Mouse (Mus musculus): ENCODE results near the gene Myom1. TPM values are rescaled to one million over a fixed set of nuclear protein-coding genes. Genes with fewer than 3 reads are reported as not detected.

Gene Myom1
- total and polyA plus RNA-seq, 2 experiments from 2014 or later = 0.60 to 1.2 TPM

DNA sequence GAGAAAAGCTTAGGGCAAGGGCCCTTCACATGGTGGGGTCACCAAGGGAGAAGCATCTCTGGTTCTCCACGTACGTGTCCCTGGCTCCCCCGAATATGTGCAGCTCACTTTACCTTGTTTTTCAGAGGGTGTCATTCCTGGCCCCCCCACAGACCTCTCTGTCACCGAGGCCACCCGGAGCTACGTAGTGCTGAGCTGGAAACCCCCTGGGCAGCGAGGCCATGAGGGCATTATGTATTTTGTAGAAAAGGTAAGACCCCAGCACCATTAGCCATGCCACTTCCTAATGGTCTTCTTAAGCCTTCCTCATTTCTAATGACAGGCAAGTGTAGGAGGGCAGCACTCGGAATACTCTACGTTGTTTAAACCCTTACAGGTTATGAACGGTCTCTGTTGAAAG lies 69.5 kb downstream of the Myom1 start:
- Histone ChIP-seq H3K4me2 (ENCODE audit: low read depth, low read length, poor library complexity, severe bottlenecking) (no peak overlapping the region), H3K4me1 (ENCODE audit: insufficient read depth, low read length) (no peaks in the 10 kb centered on the region), H3K36me3 (ENCODE audit: insufficient read depth, low read length) (no peaks in the 10 kb centered on the region), H3K27me3 (ENCODE audit: insufficient read depth, low read length) (no peaks in the 10 kb centered on the region), H3K9me3 (ENCODE audit: low read length) (no peaks in the 10 kb centered on the region), H3K27ac (ENCODE audit: low read depth, low read length) (no peak overlapping the region), H3K9ac (replicated peaks; ENCODE audit: low read length, poor library complexity, severe bottlenecking) (no peak overlapping the region), H3K4me3 (ENCODE audit: low read depth, low read length) (no peak overlapping the region)
- whole genome bisulfite sequencing = 92% methylated on average over 10 of the region's 10 CpGs
- DNase-seq (ENCODE audit: low spot score) (no peak), ATAC-seq (ENCODE audit: low FRiP score) (no peak)
- no peak for TF ChIP-seq CTCF (IDR thresholded peaks at IDR 0.05)

DNA sequence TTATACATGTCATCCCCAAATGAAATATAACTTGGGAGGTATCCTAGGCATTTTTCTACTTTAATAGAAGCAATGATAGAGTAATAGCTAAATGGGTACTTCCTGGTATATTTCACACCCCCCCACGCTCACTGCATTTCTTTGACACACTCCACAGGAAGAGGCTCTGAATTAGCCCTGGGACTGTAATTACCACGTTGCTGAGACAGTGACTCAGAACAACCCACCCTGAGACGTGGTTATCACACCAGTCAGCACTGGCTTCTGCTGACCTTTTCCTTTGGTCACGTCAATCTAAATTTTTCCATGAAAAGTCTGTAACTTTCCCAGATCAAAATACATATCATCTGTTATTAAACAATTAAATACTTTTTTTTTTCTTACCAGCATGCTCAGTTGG lies 72.0 kb downstream of the Myom1 start:
- H3K27me3 ChIP-seq (ENCODE audit: insufficient read depth, low read length) = no peaks in the 10 kb centered on the region
- ATAC-seq (ENCODE audit: low FRiP score) = no peak
- no peak for TF ChIP-seq CTCF (IDR thresholded peaks at IDR 0.05)
- WGBS = 74% methylated on average over 4 of the region's 4 CpGs
- no peak overlapping the region for H3K27ac ChIP-seq (ENCODE audit: low read depth, low read length)
- H3K9ac ChIP-seq (replicated peaks; ENCODE audit: low read length, poor library complexity, severe bottlenecking) = no peak overlapping the region
- H3K9me3 ChIP-seq (ENCODE audit: low read length) = no peaks in the 10 kb centered on the region
- DNase-seq (ENCODE audit: low spot score) = no peak
- no peaks in the 10 kb centered on the region for H3K36me3 ChIP-seq (ENCODE audit: insufficient read depth, low read length)
- no peaks in the 10 kb centered on the region for H3K4me1 ChIP-seq (ENCODE audit: insufficient read depth, low read length)
- H3K4me3 ChIP-seq (ENCODE audit: low read depth, low read length) = no peak overlapping the region
- H3K4me2 ChIP-seq (ENCODE audit: low read depth, low read length, poor library complexity, severe bottlenecking) = no peak overlapping the region

DNA sequence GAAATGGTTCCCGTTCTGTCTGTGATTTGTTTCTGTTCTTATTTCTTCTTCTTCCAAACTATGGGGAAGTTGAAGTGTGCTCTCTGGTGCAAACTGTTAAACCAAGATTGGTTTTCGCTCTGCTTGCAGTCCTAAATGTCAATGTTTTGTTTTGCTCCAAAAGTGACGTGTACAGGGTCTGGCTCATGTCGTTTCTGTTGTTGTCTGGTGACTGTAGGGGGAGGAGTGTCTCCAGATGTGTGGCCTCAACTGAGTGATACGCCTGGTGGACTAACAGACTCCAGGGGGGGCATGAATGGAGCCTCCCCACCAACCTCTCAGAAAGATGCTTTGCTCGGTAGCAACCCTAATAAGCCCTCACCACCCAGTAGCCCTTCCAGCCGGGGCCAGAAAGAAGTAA lies 79.6 kb downstream of the Myom1 start:
- Histone ChIP-seq H3K36me3 (ENCODE audit: insufficient read depth, low read length) (no peaks in the 10 kb centered on the region), H3K9ac (replicated peaks; ENCODE audit: low read length, poor library complexity, severe bottlenecking) (no peak overlapping the region), H3K4me2 (ENCODE audit: low read depth, low read length, poor library complexity, severe bottlenecking) (no peak overlapping the region), H3K4me1 (ENCODE audit: insufficient read depth, low read length) (no peaks in the 10 kb centered on the region), H3K27me3 (ENCODE audit: insufficient read depth, low read length) (no peaks in the 10 kb centered on the region), H3K4me3 (ENCODE audit: low read depth, low read length) (no peak overlapping the region), H3K27ac (ENCODE audit: low read depth, low read length) (no peak overlapping the region), H3K9me3 (ENCODE audit: low read length) (no peaks in the 10 kb centered on the region)
- no peak for DNase-seq (ENCODE audit: low spot score)
- no peak for ATAC-seq (ENCODE audit: low FRiP score)
- no peak for TF ChIP-seq CTCF (IDR thresholded peaks at IDR 0.05)
- 70% methylated on average over 7 of the region's 7 CpGs for WGBS

DNA sequence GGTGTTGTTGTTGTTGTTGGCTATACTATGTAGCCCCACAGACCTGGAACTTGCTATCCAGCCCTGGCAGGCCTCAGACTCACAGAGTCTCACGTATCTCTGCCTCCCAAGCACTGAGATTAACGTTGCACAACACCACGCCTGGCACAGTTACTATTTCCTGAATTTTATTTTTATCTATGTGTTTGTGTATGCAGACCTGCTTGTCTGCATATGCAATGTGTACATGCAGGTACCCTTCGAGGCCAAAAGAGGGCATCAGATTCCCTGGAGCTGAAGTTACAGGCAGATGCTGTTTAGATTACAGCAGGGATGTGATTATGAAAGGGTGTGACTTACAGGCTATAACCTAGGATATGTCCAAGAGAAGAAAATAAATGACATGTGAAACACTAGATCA lies 84.5 kb downstream of the Myom1 start:
- no peak for DNase-seq (ENCODE audit: low spot score)
- 93% methylated on average over 4 of the region's 4 CpGs for WGBS

DNA sequence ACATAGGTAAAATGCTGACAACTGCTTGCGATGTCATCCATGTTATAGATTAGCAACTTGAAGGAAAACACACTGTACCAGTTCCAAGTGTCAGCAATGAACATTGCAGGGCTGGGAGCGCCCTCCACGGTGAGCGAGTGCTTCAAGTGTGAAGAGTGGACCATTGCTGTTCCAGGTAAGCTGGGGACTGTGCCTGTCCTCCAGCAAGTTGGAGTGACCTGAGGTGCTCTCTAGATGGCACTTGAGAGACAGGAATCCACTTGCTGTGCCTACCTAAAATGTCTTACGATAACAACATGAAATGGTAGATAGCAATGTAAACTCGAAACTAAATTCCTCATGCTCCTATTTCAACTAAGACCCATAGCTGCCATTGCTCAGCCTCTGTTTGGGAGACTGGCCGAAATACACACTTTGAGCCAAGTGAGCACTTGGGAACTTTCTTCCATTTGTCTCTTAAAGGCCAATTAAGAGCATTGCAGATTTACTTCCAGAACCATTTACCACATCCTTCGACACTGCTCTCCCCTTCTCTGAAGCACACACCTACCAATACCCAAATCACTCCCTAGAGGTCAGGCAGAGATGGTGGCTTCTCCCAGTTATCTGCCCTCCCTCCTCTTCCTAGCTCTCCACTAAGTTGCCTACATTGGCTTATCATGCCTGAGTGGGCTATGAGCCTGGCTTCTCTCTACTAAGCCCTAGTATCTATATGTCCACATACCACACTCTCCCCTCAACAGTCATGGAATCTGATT lies 85.1 kb downstream of the Myom1 start:
- H3K9me3 ChIP-seq (ENCODE audit: low read length) = no peaks in the 10 kb centered on the region
- H3K9ac ChIP-seq (replicated peaks; ENCODE audit: low read length, poor library complexity, severe bottlenecking) = no peak overlapping the region
- H3K4me1 ChIP-seq (ENCODE audit: insufficient read depth, low read length) = no peaks in the 10 kb centered on the region
- peak; percentile 23; the same call in 1 of the 2 replicates for TF ChIP-seq CTCF (IDR thresholded peaks at IDR 0.05)
- ATAC-seq (ENCODE audit: low FRiP score) (no peak), DNase-seq (ENCODE audit: low spot score) (no peak)
- 89% methylated on average over 8 of the region's 8 CpGs for WGBS
- H3K4me2 ChIP-seq (ENCODE audit: low read depth, low read length, poor library complexity, severe bottlenecking) = no peak overlapping the region
- H3K4me3 ChIP-seq (ENCODE audit: low read depth, low read length) = no peak overlapping the region
- H3K36me3 ChIP-seq (ENCODE audit: insufficient read depth, low read length) = no peaks in the 10 kb centered on the region
- H3K27me3 ChIP-seq (ENCODE audit: insufficient read depth, low read length) = no peaks in the 10 kb centered on the region
- H3K27ac ChIP-seq (ENCODE audit: low read depth, low read length) = no peak overlapping the region

More for the DNA sequence above, 84.5 kb downstream of the Myom1 start:
- H3K27me3 ChIP-seq (ENCODE audit: insufficient read depth, low read length) = no peaks in the 10 kb centered on the region
- peak; percentile 52 for TF ChIP-seq CTCF (IDR thresholded peaks at IDR 0.05)
- no peak overlapping the region for H3K9ac ChIP-seq (replicated peaks; ENCODE audit: low read length, poor library complexity, severe bottlenecking)
- no peak for ATAC-seq (ENCODE audit: low FRiP score)
- no peaks in the 10 kb centered on the region for H3K4me1 ChIP-seq (ENCODE audit: insufficient read depth, low read length)
- no peak overlapping the region for H3K4me2 ChIP-seq (ENCODE audit: low read depth, low read length, poor library complexity, severe bottlenecking)
- no peak overlapping the region for H3K27ac ChIP-seq (ENCODE audit: low read depth, low read length)
- H3K9me3 ChIP-seq (ENCODE audit: low read length) = no peaks in the 10 kb centered on the region
- no peaks in the 10 kb centered on the region for H3K36me3 ChIP-seq (ENCODE audit: insufficient read depth, low read length)
- H3K4me3 ChIP-seq (ENCODE audit: low read depth, low read length) = no peak overlapping the region

DNA sequence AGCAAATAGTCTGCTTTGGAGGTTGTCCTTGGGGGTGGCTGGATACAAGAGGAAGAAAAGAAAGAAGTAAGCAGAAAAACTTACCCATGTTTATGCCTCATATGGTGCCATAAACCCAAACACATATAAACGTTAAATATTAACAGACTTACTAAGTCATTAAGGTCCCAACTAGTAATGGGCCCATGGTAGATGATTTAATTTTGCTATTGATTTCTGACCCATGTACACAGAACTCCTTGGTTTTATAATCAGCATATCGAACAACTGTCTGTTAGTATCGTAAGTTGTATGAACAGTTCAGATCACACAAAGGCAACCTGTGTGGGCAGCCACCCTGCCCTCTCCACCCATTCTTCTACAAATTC lies 85.7 kb downstream of the Myom1 start:
- DNase-seq (ENCODE audit: low spot score) (no peak), ATAC-seq (ENCODE audit: low FRiP score) (no peak)
- 96% methylated on average over 3 of the region's 3 CpGs for WGBS
- Histone ChIP-seq H3K27ac (ENCODE audit: low read depth, low read length) (no peak overlapping the region), H3K9ac (replicated peaks; ENCODE audit: low read length, poor library complexity, severe bottlenecking) (no peak overlapping the region), H3K4me2 (ENCODE audit: low read depth, low read length, poor library complexity, severe bottlenecking) (no peak overlapping the region), H3K27me3 (ENCODE audit: insufficient read depth, low read length) (no peaks in the 10 kb centered on the region), H3K4me1 (ENCODE audit: insufficient read depth, low read length) (no peaks in the 10 kb centered on the region), H3K36me3 (ENCODE audit: insufficient read depth, low read length) (no peaks in the 10 kb centered on the region), H3K9me3 (ENCODE audit: low read length) (no peaks in the 10 kb centered on the region), H3K4me3 (ENCODE audit: low read depth, low read length) (no peak overlapping the region)
- no peak for TF ChIP-seq CTCF (IDR thresholded peaks at IDR 0.05)

Measured in midbrain, postnatal 0 days (tissue).